Mouse (Mus musculus) midbrain, embryonic 11.5 days (tissue): Measurements from ENCODE around the gene Gm49333. TPM values are rescaled to one million over a fixed set of nuclear protein-coding genes. Genes with fewer than 3 reads are reported as not detected.

ENCODE experiments used
- ATAC-seq: fragments of 200-750 bp; cut with Nextera tagmentation; 2 replicates; pipeline ENCODE4 v1.8.0; 2017; ENCODE audit warnings: moderate TSS enrichment, moderate library complexity; ENCODE audit not compliant: low FRiP score
- DNase-seq: peaks from one replicate; pipeline ENCODE4 v3.0.0; 2015; ENCODE audit warnings: low spot score; ENCODE audit errors: missing footprints
- H3K27ac ChIP-seq: fragments of 300-500 bp; sonication (generic); 2 replicates; pipeline ENCODE4 v1.5.1; 2014; ENCODE audit warnings: low read depth, low read length
- H3K27me3 ChIP-seq: fragments of 300-500 bp; sonication (generic); 2 replicates; pipeline ENCODE4 v1.6.1; 2014; ENCODE audit warnings: mild to moderate bottlenecking, low read length, moderate library complexity, mixed read lengths; ENCODE audit not compliant: control insufficient read depth, insufficient read depth
- H3K36me3 ChIP-seq: fragments of 300-500 bp; sonication (generic); 2 replicates; pipeline ENCODE4 v1.6.1; 2014; ENCODE audit warnings: mild to moderate bottlenecking, low read length, moderate library complexity, mixed read lengths; ENCODE audit not compliant: control insufficient read depth, insufficient read depth
- H3K4me1 ChIP-seq: fragments of 300-500 bp; sonication (generic); 2 replicates; pipeline ENCODE4 v1.6.1; 2014; ENCODE audit warnings: low read length; ENCODE audit not compliant: control insufficient read depth, insufficient read depth
- H3K4me2 ChIP-seq: fragments of 300-500 bp; sonication (generic); 2 replicates; pipeline ENCODE4 v1.6.1; 2014; ENCODE audit warnings: mild to moderate bottlenecking, moderate library complexity
- H3K4me3 ChIP-seq: fragments of 300-500 bp; sonication (generic); 2 replicates; pipeline ENCODE4 v1.5.1; 2014; ENCODE audit warnings: low read depth, low read length
- H3K9ac ChIP-seq: fragments of 300-500 bp; sonication (generic); 2 replicates; pipeline ENCODE4 v1.6.1; 2014; ENCODE audit warnings: low read length
- H3K9me3 ChIP-seq: fragments of 300-500 bp; sonication (generic); 2 replicates; pipeline ENCODE4 v1.6.1; 2016; ENCODE audit warnings: low read length; ENCODE audit not compliant: control insufficient read depth
- WGBS: fragments of 180-500 bp; shearing (Covaris S2); extraction: QIAGEN DNeasy Blood & Tissue Kit; methylation state at CpG from one replicate; pipeline ENCODE4 v1.1.7; 2014; 5-methylcytosine and 5-hydroxymethylcytosine counted together
- polyA plus RNA-seq: library from polyadenylated mRNA; unstranded; fragments of >200 nt; fragmentation: Nextera tagmentation; extraction: Ambion mirVana; gene quantifications from 2 replicates; pipeline ENCODE4 v1.2.1, GENCODE M21; 2014

The Gm49333 gene
- polyA plus RNA-seq, 1 experiment from 2014 or later: not detected

DNA sequence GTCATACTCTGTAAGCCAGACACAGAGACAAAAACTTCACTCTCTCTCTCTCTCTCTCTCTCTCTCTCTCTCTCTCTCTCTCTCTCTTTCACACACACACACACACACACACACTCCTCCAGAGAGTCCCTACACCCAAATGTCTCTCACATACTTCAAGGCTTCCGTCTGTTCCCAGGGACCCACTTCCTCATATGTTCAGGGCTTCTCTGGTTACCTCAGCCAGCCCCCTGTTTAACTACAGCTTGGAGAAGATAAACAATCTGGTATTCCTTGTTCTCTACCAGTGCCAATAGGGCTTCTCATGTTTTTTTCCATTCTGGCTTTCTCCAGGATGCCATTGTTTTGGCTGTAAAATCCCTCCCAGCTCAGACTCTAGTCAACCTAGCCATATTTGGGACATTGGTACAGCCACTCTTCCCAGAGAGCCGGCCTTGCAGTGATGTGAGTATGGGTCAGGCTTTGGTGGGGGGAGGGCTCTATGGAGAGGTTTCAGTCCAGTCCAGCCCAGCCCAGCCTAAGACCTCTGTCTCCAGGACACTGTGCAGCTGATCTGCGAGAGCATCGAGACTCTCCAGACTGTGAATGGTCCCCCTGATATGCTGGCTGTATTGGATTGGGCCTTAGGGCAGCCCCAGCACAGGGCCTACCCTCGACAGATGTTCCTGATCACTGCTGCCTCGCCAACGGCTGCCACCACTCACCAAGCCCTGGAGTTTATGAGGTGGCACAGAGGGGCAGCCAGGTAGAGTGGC lies 14.5 kb upstream of the Gm49333 start:
- 80% methylated on average over 7 of the region's 7 CpGs for WGBS
- Histone ChIP-seq H3K9me3 (no peaks in the 10 kb centered on the region), H3K4me3 (no peak overlapping the region), H3K4me1 (no peaks in the 10 kb centered on the region), H3K36me3 (no peaks in the 10 kb centered on the region), H3K4me2 (no peak overlapping the region), H3K27ac (no peak overlapping the region), H3K9ac (no peak overlapping the region), H3K27me3 (peaks cover 11% of the 10 kb centered on the region)
- DNase-seq (no peak), ATAC-seq (no peak)

- H3K27me3 ChIP-seq: no peaks in the 10 kb centered on the region
- H3K27ac ChIP-seq: no peak overlapping the region
- ATAC-seq (no peak), DNase-seq (no peak)
- no peak overlapping the region for H3K9ac ChIP-seq
- H3K4me2 ChIP-seq: no peak overlapping the region
- H3K4me3 ChIP-seq: no peak overlapping the region
- H3K9me3 ChIP-seq: no peaks in the 10 kb centered on the region
- H3K4me1 ChIP-seq: no peaks in the 10 kb centered on the region
- WGBS: 81% methylated on average over 5 of the region's 5 CpGs
- peaks cover under 1% of the 10 kb centered on the region; the same call in 1 of the 2 replicates for H3K36me3 ChIP-seq
These were observed 10.9 kb upstream of the Gm49333 start for GRCm38 (mm10) chr16:20600511-20600910.

- Histone ChIP-seq H3K9me3 (no peaks in the 10 kb centered on the region), H3K4me3 (no peak overlapping the region), H3K27ac (no peak overlapping the region), H3K9ac (no peak overlapping the region), H3K4me1 (0 out of 2 replicates have a peak, but pooled peaks cover 2% of the 10 kb centered on the region), H3K27me3 (no peaks in the 10 kb centered on the region), H3K36me3 (peaks cover 7% of the 10 kb centered on the region; the same call in 1 of the 2 replicates), H3K4me2 (no peak overlapping the region)
- WGBS: 86% methylated on average over 9 of the region's 9 CpGs
- DNase-seq (no peak), ATAC-seq (no peak)
These were observed 6.7 kb upstream of the Gm49333 start for GRCm38 (mm10) chr16:20604705-20605104.

- Histone ChIP-seq H3K36me3 (peaks cover 5% of the 10 kb centered on the region; the same call in 1 of the 2 replicates), H3K4me2 (peak overlapping the region; percentile 91), H3K9ac (peak overlapping the region; percentile 95), H3K4me3 (peak overlapping the region; percentile 81), H3K27ac (peak overlapping the region; percentile 78), H3K4me1 (peaks cover 7% of the 10 kb centered on the region; the same call in 1 of the 2 replicates), H3K27me3 (no peaks in the 10 kb centered on the region), H3K9me3 (no peaks in the 10 kb centered on the region)
- peak; percentile 98 for DNase-seq
- under 1% methylated on average over 28 of the region's 28 CpGs for WGBS
- ATAC-seq: peak; percentile 69
These were observed 681 bp upstream of the Gm49333 start for GRCm38 (mm10) chr16:20610501-20611356.

DNA sequence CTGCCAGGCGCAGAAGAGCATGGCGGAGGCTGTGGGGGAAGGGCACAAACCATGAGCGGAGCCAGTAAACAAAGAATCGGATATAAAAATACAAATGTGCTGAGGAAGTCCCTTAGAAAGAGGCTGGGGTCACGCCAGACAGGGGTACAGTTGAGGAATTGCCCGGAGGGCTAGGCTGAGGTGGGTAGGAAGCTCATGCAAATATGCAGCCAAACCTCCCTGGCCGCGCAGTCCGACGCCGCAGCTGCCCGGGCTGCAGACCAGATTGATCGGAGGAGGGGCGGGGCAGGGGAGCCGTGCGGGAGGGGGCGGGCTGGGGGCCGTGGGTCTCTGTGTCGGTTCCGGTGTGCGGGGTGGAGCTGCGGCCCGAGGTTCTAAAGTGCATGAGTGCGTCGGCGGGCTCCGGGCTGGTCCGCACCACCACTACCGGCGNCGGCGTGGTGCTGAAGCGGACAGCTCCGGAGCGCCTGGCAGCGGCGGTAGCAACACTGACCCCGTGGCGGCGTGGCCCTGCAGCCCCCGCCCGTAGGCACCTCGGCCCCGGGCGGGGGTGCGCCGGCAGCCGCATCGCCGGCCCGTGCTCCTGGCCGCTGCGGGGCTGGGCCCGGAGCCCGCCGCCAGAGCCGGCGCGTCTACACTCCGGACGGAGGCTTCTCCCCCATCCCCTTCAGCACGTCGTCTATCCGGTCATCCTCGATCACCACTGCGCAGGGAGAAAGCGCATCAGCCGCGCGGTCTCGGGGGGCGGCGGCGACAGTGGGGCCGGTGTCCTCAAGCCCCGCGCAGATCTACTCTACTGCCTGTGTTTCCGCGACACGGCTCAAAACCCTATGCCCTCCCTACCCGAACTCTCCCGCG lies 8.4 kb downstream of the Gm49333 start:
- Histone ChIP-seq H3K27me3 (peaks cover 3% of the 10 kb centered on the region; the same call in 1 of the 2 replicates), H3K9me3 (no peaks in the 10 kb centered on the region), H3K36me3 (no peaks in the 10 kb centered on the region; the same call in 1 of the 2 replicates), H3K9ac (peak overlapping the region; percentile 85), H3K4me1 (peaks cover 19% of the 10 kb centered on the region), H3K4me2 (peak overlapping the region; percentile 84), H3K4me3 (peak overlapping the region; percentile 78), H3K27ac (peak overlapping the region; percentile 22)
- peak; percentile 52 for ATAC-seq
- 2% methylated on average over 79 of the region's 83 CpGs for WGBS
- peak; percentile 93 for DNase-seq

GRCm38 (mm10) chr16:20620399-20620735 lies 9.0 kb downstream of the Gm49333 start:
- WGBS: 0% methylated on average over 9 of the region's 9 CpGs
- DNase-seq: no peak
- ATAC-seq: no peak
- Histone ChIP-seq H3K27ac (no peak overlapping the region), H3K36me3 (no peaks in the 10 kb centered on the region; the same call in 1 of the 2 replicates), H3K9me3 (no peaks in the 10 kb centered on the region), H3K4me3 (peak overlapping the region; percentile 78), H3K4me2 (peak overlapping the region; percentile 84), H3K27me3 (peaks cover 3% of the 10 kb centered on the region; the same call in 1 of the 2 replicates), H3K4me1 (peaks cover 19% of the 10 kb centered on the region), H3K9ac (peak overlapping the region; percentile 85)

DNA sequence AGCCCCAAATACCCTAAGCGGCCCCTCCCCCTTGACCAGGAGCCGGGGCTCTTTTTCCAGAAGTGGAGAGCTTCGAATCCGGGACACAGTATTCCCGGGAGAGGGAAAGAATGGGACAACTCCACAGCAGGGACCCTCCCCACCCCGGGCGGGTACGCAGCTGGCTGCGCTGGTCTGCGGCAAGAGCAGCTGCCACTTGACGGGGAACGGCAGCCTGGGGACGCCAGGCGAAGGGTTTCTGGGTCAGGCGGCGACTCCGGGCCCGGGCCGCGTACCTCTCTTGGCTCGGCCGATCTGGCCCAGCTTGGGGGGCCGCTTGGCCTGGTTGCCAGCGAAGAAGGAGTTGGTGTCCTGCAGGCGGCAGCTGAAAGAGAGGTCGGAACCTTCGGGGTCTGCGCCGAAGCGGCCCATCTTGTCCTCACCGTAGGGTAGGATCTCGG lies 9.4 kb downstream of the Gm49333 start:
- Histone ChIP-seq H3K9ac (peak overlapping the region; percentile 85), H3K9me3 (no peaks in the 10 kb centered on the region), H3K27ac (peak overlapping the region; percentile 80), H3K4me2 (peak overlapping the region; percentile 84), H3K27me3 (peaks cover 3% of the 10 kb centered on the region; the same call in 1 of the 2 replicates), H3K4me1 (peaks cover 19% of the 10 kb centered on the region), H3K36me3 (no peaks in the 10 kb centered on the region; the same call in 1 of the 2 replicates), H3K4me3 (peak overlapping the region; percentile 78)
- ATAC-seq (peak; percentile 20), DNase-seq (peak; percentile 92)
- under 1% methylated on average over 32 of the region's 32 CpGs for WGBS

- Histone ChIP-seq H3K9ac (peak within 1 kb of the TSS; percentile 85), H3K36me3 (no peaks in the 10 kb centered on the region; the same call in 1 of the 2 replicates), H3K4me3 (peak within 1 kb of the TSS; percentile 78), H3K9me3 (no peaks in the 10 kb centered on the region), H3K4me2 (peak within 1 kb of the TSS; percentile 84), H3K4me1 (peaks cover 19% of the 10 kb centered on the region), H3K27me3 (peaks cover 3% of the 10 kb centered on the region; the same call in 1 of the 2 replicates), H3K27ac (peak within 1 kb of the TSS; percentile 80)
- DNase-seq: peak; percentile 97
- ATAC-seq: peak; percentile 67
- WGBS: under 1% methylated on average over 82 of the region's 92 CpGs
These were observed 10.0 kb downstream of the Gm49333 start, which contains the start of gene Camk2n2 for GRCm38 (mm10) chr16:20621191-20621990. Gene Camk2n2 (minus strand): TSS chr16:20621287.
